Mouse (Mus musculus): ENCODE measurements around the gene Ubap1l.

Gene Ubap1l

DNA sequence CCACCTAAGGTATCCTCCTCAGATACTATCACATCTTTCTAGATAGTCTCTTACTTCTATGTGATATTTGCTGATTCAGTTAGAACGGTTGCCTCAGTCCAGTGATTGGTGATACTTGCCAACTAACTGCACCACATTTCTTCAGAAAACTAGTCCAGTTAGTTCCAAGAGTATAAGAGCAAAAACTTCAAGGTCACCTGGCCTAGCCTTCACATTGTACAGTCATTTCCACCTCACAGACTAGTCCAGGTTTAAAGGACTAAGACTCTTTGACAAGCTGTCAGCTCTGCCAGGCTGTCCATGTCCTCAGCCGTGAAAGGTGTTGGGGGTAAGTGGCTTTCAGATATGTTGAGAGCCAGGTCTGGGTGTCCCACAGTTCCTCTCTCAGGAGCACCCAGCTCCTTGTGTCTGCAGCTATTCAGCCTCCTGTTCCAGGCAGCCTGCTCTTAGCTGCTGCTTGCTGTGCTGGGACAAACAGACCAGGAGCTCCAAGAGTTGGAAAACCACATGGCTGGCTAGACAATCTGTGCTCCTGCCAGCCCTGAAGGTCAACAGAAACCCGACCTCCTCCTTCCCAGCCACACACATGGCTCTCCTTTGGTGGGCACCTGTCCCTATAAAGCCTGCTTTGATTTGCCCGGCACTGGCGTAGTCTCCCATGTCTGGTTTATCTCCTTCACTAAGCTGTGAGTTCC, 13.8 kb downstream of the Ubap1l start:
- no peak for DNase-seq

DNA sequence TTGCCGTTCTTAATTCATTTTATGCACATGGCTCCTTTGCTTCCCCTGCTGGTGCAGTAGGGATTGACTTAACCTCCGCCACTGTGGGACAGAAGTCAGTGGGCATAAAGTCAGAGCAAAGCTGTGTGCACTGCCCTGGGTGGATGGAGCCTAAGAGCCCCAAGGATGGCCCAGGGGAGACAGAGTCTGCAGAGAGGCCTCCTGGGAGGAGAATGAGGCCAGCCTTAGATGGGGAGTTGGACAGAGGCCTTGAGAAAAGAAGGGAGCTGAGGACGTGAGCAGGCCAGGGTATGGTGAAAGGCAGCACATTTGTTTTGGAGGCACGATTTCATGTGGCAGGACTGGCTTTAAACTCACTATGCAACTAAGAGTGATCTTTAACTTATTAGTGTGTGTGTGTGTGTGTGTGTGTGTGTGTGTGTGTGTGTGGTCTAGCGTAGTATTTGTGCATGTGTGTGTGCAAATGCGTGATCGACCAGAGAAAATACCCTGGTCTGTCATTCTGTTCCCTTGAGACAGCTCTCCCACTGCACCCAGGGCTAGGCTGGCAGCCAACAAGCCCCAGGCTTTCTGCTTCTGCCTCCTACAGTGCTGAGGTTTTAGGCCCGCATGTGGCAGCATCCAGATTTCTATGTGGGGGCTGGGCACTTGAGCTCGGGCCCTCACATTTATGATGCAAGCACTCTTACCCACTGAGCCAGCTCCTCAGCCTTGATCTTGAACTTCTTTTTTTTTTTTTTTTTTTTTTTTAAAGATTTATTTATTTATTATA, 14.5 kb downstream of the Ubap1l start:
- no peak for DNase-seq

DNA sequence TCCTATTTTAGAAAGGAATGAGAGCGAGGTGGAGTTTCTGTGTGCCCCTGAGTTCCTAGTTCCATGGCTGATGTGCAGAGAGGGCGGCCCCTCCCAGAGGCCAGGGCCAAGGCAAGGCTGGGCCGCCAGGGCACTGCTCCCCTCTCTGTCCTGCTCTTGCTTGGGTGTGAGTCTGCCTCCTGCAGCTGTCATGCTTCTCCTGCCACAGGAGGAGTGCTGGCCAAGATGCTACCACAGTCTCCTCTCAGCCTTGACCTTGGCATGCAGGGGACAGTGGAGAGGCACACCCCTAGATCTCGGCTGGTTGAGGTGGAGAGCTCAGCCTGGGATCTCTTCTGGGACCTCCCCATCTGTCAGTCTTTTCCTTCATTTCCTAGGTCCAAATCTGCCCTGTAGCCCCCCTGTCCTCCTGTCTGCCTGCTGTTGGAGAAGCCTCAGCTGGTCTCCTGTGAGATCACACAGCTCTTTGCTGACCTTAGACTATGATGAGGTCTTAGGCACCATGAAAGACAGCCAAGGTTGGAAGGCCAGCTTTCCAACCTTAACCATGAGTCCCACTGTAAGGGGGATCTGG, 20.3 kb downstream of the Ubap1l start:
- DNase-seq = no peak

DNA sequence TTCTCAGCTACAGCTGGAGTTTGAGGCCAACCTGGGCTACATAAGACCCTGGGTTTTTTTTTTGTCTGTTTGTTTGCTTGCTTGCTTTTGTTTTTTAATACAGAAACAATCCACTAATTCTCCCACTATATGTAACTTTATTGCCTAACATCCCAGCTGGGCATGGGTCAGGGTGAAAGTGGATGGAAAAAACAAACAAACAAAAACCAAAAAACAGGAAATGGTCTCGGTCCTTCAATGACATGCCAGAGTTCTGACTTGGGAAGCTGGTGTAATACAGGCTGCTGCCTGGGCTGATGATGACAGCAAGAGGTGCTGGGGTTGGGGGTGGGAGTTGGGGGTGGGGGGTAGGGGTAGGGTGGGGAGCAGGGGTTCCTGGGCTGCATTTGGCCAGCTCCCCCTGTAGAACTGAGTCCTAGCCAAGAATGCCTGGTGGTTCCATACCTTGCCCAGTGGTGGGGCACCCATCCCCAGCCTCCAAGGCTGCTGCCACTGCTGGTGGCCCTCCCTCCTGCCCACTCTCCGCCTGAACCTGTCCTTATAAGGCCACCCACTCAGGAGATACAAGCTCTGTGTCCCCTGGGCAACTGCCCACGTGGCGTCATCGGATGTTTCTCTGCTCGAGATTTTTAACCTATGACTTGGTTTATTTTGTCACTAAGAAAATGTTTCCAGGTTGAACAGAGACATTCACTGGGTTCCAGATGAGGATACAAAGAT, 21.4 kb downstream of the Ubap1l start:
- no peak for DNase-seq

DNA sequence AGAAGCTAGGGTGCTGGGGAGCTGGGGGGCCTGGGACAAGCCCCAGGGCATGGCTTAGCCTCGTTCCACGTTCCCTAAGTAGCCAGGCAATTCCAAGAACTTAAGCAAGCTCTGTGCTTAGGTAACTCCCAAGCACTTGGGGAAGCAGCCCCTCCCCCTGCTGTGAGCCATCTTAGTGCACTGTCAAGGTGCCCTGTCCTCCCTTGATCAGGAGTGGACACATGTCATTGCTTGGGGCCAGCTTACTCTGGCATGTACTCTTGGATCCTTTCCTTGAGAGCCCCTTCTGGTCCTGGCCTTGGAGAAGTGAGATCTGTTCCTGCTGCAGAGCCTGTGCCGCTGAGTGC, 21.9 kb downstream of the Ubap1l start:
- DNase-seq = no peak

DNA sequence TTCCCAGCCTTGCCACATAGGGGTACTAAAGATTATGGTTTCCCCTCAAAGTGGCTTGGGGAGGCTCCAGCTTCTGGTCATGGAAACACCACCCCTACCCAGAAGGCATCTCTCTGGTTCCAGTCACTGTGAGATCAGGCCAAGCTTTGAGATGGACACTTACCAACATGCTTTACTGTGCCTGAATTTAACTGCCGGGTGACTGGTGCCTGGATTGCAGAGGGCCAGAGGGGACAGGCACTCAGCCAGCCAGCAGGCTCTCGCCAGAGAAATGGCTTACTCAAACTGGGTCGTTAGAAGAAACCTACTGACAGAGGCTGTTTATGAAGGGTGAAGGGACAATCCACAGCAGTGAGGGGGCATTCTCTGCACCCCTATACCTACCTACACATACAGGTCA, 23.4 kb downstream of the Ubap1l start:
- peak in 1 of 2 experiments; percentile 37 for DNase-seq

DNA sequence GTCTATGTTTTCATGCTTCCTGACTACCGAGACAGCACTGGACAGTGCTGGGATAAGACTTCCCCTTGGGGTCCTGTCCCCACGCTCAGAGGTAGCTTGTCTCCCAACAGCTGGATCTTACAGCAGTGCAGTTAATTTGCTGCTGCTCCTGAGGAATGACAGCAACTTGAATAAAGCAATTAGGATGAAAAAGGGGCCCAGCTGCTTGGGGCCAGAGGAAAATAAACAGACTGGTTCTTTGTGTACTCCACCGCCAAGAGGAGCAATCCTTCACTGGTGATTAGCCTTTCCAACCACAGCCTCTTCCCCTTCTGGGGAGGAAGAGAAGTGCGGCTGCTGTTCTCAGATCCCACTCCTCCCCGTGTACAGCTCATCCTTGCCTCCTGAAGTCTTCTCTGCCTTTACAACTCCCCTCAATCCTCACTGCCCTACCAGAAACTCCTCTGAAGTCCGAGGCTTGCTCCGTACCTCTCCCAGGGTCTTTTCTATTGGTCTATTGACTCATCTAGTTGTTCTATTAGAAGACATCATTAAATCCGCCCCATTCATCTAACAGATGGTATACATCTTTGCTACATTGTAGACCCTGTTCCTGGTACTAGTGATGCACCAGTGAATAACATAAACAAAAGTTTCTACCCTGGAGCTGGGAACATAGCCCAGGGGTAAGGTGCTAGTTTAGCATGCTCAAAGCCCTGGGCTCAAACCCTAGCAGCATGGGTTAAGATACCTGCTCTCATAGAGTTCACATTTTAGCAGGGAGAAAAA, 25.7 kb downstream of the Ubap1l start:
- DNase-seq = peak; percentile 44 to 66

DNA sequence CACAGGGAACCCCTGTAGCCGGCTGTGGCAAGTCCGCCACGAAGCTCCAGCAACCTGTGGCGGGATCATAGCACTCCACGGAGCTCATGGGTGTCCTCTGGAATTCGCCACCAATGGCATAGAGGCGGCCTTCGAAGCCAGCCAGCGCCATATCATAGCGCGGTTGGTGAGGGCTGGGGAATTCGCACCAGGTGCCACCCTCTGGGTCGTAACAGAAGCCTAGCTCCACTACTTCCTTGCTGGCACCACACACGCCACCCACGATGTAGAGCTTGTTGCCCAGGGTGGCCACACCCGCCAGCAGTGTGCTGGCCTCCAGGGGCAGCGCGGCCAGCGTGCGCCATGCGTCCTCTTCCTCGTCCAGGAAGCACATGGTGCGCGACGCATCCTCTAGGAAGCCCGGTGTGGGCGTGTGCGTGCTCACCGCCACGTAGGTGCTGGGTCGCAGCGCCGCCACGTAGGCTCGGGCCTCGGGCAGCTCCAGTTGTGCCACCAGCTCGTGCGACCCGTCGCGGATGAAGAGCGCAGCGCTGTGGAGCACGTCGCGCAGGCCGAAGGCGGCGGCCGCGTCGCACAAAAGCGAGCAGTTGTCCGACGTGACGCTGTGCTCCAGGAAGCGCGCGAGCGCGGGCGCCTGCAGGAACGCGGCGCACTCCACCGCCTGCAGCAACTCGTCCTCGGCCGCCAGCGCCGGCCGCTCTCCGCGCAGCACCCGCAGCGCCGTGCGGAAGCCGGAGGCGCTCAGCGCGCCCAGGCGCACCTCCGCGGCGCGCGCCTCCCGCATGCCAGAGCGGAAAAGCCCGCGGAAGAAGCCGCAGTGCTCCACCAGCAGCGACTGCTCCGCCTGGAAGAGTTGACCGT, 30.1 kb downstream of the Ubap1l start:
- no peak for DNase-seq

DNA sequence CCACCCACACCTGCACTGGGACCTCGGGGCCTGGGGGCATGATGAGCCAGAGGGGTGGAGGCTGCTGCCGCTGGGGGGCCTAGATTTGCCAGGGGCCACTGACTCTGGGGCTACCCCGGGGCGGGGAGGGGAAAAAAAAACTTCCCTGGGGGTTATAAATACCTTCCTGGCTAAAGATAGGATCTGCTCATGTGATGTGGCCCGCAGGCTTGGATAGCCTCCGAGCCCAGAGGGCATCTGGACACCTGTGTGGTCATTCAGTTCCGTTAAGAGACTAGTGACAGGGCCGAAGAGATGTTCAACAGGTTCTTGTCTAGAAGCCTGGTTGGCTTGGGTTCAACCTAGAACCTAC, 30.7 kb downstream of the Ubap1l start, which contains the start of gene Kbtbd13:
Kbtbd13 (minus strand) TSS at position 40 of the 352 bp plus-strand sequence.
- no peak for DNase-seq

DNA sequence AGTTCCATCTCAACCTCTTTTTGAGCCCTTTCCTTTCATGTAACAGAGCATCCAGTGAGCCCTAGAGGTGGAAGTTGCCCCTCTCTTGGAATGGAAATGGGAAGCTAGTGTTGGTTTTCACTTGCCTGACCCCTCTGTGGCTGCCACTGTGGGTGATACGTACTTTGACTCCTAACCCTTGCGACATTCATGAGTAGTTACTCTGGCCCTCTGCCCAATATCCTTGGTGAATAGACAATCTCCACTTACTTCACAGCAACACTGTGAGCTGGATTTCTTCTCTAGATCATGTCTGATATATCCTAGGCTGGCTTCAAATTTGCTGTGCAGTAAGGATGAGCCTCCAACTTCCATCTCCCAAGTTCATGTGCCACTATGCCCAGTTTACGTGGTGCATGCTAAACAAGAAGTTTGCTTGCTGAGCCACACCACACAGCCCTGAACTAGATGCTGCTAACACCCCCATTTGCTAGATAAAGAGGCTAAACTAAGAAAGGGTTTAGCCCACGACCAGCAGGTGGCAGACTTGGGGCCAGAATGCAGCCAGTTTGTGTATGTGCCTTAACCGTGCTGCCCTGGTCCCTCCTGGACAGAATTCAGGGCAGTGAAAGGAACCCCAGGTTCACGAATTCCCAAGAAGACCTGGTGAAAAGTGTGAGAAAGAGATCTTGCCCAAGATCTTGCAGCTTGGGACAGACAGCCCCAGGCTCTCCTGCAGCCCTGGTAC, 32.0 kb downstream of the Ubap1l start:
- DNase-seq = peak; percentile 62 to 75

DNA sequence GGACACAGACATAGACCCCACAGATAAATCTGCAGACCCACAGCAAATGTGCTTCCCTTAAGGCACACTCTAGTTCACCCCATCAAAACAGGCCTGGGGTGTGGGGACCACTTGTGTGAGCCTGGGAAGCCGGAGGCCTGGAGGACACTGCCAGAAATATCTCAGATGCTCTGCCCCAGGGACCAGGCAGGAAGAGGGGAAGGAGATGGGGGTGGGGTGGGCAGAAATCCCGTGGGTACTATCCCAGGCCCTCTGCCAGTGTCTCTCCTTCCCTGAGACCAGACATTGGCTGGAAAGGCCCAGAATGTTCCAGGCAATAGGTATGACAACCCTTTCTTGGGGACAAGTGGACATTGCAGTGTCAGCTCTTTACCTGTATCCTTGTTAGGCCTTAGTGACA, 32.8 kb downstream of the Ubap1l start:
- no peak for DNase-seq

DNA sequence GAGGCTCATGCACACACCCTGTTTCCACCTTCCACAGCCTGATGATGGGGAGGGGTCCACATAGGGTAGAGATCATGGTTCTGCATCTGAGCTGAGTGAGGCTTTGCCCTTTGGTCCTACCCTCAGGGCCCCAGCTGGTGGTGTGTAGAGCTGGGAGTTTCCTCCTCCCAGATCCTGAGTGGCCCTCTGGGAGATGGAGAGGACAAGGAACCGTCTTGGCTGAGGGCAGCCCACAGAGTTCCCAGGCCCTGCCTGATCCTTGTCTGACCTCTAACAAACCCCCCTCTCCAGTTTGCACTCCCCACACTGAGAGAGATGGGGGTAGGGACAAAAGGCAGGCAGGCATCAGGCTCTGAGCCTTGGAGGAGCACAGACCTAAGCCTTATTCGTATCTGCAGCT, 33.5 kb downstream of the Ubap1l start:
- DNase-seq = no peak

DNA sequence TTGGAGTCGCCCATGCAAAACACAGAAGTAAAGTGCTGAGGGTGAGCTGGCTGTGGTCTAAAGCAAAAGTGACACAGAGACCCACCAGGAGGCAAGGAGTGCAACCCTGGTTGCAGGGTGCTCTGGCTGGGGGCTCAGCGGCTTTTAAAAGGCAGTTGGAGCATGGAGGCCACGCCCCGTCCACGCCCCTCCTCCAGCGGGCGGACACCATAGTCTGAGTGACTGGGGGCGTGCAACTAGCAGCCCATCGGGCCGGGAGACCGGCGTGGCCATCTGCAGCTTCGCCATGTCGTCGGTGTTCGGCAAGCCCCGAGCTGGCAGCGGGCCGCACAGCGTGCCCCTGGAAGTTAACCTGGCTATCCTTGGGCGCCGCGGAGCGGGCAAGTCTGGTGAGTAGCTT, 37.4 kb downstream of the Ubap1l start, which contains the start of gene Rasl12:
Rasl12 (plus strand) TSS at position 228 of the 400 bp plus-strand sequence.
- peak; percentile 77 to 81 for DNase-seq

DNA sequence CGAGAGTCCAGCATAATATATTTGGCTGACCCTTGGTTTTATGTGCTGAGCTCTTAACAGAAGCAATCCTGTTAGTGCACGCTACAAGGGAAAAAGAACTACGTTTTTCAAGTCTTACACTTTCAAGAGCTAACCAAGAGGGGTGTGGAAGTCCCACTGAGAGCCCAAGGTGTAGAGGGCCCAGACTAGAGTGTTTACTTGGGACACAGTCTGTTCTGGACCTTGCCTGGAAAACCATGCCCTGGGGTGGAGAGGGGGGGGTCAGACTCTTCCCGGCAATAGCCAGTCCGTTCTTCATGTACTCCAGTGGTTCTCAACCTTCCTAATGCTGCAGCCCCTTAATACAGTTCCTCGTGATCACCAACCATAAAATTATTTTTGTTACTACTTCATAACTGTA, 39.1 kb downstream of the Ubap1l start:
- peak; percentile 73 to 83 for DNase-seq

DNA sequence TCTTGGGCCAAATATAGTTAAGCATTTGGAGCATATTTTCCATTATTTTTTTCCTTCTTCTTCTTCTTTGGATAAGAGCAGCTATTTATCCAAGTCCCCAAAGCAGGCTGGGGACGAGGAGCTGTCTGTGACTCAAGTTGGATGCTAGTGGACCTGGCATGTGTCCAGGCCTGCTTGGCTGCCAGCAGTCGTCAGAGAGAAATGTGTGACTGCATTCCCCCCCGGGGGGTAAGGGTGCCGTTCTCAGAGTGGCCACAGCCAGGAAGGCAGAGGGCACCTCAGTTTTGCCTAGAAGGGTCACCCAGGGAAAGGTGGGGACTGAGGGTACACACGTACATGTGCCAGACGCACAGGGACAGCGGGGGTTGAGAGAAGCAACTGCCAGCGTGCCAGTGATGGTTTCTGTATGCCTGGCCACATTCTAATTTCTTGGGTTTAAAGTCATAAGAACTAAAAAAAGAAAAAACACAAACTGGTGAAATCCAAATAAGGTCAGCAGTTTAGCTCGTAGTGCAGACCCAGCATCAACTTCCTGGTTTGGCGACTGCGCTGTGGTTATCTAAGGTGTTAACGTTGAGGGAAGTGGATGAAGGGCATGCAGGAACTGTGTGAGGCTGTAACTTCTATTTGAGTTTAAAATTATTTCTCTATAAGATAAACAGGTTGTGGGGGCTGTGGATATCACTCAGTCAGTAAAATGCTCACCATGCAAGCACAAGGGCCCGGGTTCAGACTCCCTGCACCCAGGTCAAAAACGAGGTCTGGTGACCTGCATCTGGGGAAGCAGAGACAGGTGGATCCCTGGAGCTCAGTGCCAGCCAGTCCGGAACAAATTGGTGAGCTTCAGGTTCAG, 43.7 kb downstream of the Ubap1l start:
- peak; percentile 85 to 90 for DNase-seq

DNA sequence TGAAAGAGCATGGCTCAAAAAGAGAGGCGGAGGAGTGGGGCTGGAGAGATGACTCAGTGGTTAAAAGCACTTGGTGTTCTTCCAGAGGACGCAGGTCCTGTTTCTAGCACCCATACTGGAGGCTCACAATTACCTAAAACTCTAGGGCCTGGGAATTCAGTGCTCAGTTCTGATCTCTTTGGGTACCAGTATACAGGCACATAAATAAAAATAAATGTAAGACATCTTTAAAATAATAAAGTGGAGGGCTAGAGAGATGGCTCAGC, 44.3 kb downstream of the Ubap1l start:
- DNase-seq = peak in 1 of 2 experiments; percentile 63

DNA sequence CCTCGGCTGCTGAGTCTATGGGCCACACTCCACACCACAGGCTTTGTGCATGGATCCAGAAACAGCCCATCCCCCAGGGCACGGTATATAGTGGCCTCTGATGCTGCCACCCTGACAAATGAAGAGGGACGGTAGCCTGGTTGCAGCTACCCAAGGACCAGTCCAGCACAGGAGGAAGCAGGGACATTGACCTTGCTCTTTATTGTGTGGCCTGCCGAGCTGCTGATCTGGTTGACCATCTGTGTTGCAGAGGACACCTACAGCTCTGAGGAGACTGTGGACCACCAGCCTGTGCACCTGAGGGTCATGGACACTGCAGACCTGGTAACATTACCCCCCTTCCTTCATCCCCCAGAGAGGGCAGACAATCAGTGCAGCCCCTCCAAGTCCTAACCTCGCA, 46.5 kb downstream of the Ubap1l start:
- DNase-seq = no peak

DNA sequence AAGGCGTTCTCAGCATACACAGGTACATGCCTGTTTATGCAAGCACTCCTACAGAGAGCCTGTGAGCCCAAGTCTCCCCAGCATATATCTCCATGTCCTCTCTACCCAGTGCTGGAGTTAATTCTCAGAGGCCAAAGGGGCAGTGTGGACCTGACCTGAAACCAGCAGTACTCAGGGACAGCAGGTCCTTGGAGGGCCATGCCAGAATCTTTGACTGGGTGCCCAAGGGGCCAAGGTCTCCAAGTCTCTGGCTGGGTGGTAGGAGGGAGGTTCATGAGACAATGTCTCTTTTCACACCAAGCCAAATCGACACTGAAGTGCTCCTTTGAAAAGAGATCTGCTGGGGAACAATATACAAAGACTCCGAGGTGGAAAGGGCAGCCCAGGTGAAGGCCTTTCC, 47.0 kb downstream of the Ubap1l start:
- DNase-seq = no peak

DNA sequence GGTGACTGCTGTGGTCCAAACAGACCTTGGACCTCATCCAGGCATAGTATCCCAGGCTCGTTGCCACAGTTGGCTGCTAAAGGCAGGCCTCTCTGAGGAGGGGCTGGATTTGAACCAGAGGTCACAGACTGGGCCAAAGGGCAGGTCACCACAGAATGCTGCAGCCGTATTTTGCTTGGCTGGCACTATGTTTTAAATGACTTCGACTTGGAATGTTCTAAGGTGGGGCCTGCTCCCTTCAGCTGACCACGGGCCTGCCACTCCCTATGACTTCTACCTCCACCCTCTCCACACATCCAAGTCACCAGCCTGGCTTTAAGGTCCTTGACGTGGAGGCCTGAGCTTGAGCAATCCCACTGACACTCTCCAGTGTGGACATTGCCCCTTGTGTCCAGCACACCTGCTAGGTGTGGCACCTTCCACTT, 48.0 kb downstream of the Ubap1l start:
- peak; percentile 88 to 92 for DNase-seq

DNA sequence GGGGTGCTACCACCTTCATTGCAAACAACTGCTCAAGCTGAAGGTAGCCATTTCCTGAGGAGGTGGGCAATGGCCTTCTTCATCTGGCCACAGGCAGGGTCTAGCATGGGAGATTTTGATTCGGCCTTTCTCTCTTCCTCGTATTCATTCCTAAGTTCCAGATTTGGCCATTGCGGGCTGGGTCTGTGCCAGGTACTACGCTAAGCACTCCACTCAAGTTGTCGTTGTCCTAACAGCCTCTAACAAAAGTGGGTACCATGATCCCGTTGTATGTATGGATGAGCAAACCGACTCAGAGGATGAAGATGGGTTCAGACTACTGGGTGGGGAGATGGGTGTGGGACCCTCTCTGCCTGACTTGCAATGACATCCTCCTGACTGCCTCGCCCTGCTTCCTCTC, 49.5 kb downstream of the Ubap1l start:
- peak in 1 of 2 experiments; percentile 57 for DNase-seq
